Mouse (Mus musculus): ENCODE results near the gene Pigc.

DNA sequence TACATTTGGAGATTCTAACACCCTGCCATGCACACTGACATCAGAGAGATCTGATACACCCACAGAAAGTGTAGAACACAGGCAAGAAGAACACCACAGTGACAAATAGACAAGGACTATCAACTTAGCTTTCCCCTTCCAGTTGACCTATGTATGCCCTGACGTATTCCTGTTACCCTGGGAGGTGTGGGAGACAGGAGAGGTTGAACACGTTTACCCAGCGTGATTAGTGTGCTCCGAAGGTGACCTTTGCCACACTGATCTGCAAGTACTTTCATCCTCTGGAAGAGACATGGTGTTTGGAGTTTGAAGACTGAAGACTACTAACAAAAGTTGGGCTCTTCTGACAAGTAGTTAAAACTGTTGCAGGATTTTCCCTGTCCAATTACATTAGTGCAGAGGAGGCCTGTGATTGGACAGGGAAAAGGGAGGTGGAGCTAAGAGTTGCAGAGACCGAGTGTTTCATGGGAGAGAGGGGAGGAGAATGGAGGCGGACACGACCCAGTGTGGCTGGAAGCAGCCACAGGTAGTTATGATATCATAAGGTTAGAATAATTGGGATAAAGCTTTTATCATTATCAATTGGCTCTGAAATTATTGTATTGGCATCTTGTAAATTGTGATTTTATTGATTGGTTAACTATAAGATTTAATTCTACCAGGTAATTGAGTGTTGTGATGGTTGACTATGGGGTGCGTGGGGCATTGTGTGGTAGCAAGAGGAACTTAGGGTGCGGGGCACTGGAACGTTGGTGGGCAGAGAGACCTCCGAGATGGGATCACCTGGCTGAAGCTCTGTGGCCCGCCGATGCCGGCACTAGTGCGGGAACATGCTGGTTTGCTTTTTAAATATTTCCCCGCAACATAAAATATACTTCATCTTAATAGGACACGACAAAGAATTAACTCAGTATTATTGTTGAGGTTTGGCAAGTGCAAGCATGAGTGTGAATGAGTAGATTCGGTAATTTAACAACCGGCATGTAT lies 10.7 kb upstream of the Pigc start:
- TF ChIP-seq CTCF (IDR thresholded peaks at IDR 0.05; ENCODE audit: low read depth) (no peak), EP300 (IDR thresholded peaks at IDR 0.05; ENCODE audit: low read depth) (no peak)
